Mouse (Mus musculus) limb, embryonic 15.5 days (tissue): Measurements from ENCODE around the gene Tmem121b. TPM values are rescaled to one million over a fixed set of nuclear protein-coding genes. Genes with fewer than 3 reads are reported as not detected.
A peak's percentile ranks its signal among the peaks of the same experiment; 100 is the strongest.

Source experiments
- ATAC-seq: fragments of 200-750 bp; cut with Nextera tagmentation; 2 replicates; pipeline ENCODE4 v1.8.0; 2017; ENCODE audit warnings: low read depth, moderate TSS enrichment; ENCODE audit not compliant: insufficient number of reproducible peaks, low FRiP score, low TSS enrichment
- H3K27ac ChIP-seq: fragments of 300-500 bp; sonication (generic); 2 replicates; pipeline ENCODE4 v1.5.1; 2015; ENCODE audit warnings: moderate library complexity, mild to moderate bottlenecking, inconsistent platforms
- H3K27me3 ChIP-seq: fragments of 300-500 bp; sonication (generic); 2 replicates; pipeline ENCODE4 v1.6.1; 2015; ENCODE audit warnings: inconsistent platforms
- H3K36me3 ChIP-seq: fragments of 300-500 bp; sonication (generic); 2 replicates; pipeline ENCODE4 v1.6.1; 2015; ENCODE audit warnings: inconsistent platforms
- H3K4me1 ChIP-seq: fragments of 300-500 bp; sonication (generic); 2 replicates; pipeline ENCODE4 v1.6.1; 2015; ENCODE audit warnings: inconsistent platforms
- H3K4me2 ChIP-seq: fragments of 300-500 bp; sonication (generic); 2 replicates; pipeline ENCODE4 v1.6.1; 2015; ENCODE audit warnings: mild to moderate bottlenecking, inconsistent platforms
- H3K4me3 ChIP-seq: fragments of 300-500 bp; sonication (generic); 2 replicates; pipeline ENCODE4 v1.5.1; 2015; ENCODE audit warnings: mild to moderate bottlenecking, inconsistent platforms
- H3K9ac ChIP-seq: fragments of 300-500 bp; sonication (generic); 2 replicates; pipeline ENCODE4 v1.6.1; 2015; ENCODE audit warnings: inconsistent platforms
- H3K9me3 ChIP-seq: fragments of 300-500 bp; sonication (generic); 2 replicates; pipeline ENCODE4 v1.6.1; 2016; ENCODE audit warnings: inconsistent platforms
- WGBS: fragments of 180-500 bp; shearing (Covaris S2); methylation state at CpG from one replicate; pipeline ENCODE4 v1.1.7; 2015; 5-methylcytosine and 5-hydroxymethylcytosine counted together
- polyA plus RNA-seq: library from polyadenylated mRNA; unstranded; fragments of >200 nt; fragmentation: Nextera tagmentation; extraction: Ambion mirVana; gene quantifications from 2 replicates; pipeline ENCODE4 v1.2.1, GENCODE M21; 2015

Tmem121b gene
- polyA plus RNA-seq, 1 experiment from 2014 or later, result not detected

DNA sequence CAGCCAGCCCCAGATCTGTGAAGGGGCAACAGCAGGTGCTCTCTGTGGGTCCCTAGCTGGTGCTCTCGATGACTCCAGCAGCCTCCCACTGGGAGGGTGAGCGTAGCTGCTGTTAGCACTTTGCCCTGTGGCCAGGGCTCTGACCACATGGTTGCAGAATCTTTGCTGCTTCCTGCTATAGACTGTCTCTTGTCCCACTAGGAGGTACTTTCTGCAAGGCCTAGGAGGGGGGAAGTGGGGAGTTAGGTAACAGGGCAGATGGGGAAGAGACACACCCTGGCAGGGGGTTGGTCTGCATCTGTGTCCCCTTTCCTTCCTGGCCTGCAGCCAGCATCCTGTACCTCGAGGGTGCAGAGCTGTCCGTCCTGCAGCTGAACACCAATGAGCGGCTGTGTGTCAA, 20.2 kb downstream of the Tmem121b start:
- H3K9ac ChIP-seq, result no peak overlapping the region
- peak; percentile 41 for ATAC-seq
- H3K4me1 ChIP-seq, result peaks cover 9% of the 10 kb centered on the region; the same call in 1 of the 2 replicates
- 41% methylated on average over 5 of the region's 5 CpGs for WGBS
- no peaks in the 10 kb centered on the region for H3K9me3 ChIP-seq
- no peak overlapping the region for H3K4me2 ChIP-seq
- H3K27me3 ChIP-seq, result no peaks in the 10 kb centered on the region
- no peaks in the 10 kb centered on the region for H3K36me3 ChIP-seq
- H3K4me3 ChIP-seq, result no peak overlapping the region
- no peak overlapping the region for H3K27ac ChIP-seq

DNA sequence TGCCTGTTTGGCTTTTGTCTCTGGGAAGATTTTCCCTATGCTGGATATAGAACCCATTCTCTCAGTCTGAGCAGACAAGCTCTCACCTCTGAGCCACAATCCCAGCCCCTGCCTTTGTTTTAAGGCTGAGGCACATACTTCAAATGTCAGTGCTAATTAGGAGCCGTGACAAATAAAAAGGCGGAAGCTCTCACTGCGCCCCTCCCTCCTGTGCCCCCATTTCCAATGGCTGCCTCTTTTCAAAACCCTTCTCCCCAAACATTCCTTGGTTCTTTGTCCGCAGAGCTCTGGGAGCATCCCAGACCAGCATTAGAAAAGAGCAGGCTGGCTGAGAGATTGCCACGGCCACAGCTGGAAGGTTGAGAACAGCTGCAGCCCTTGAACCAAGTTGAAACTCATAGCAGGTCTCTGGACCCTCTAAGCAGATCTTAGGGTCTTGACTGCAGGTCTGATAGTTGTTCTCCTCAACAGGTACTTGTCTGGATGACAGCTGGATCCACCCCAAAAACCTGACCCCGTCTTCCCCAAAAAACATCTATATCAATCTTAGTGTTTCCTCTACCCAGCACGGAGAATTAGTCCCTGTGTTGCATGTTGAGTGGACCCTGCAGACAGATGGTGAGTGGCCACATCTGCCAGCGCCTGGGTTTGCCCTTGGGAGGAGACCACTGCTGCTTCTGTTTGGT, 21.0 kb downstream of the Tmem121b start:
- H3K9me3 ChIP-seq, result no peaks in the 10 kb centered on the region
- no peaks in the 10 kb centered on the region for H3K27me3 ChIP-seq
- H3K4me1 ChIP-seq, result peaks cover 9% of the 10 kb centered on the region; the same call in 1 of the 2 replicates
- no peak overlapping the region for H3K4me3 ChIP-seq
- no peak overlapping the region for H3K4me2 ChIP-seq
- ATAC-seq, result no peak
- no peak overlapping the region for H3K27ac ChIP-seq
- 32% methylated on average over 8 of the region's 8 CpGs for WGBS
- no peak overlapping the region for H3K9ac ChIP-seq
- H3K36me3 ChIP-seq, result no peaks in the 10 kb centered on the region

DNA sequence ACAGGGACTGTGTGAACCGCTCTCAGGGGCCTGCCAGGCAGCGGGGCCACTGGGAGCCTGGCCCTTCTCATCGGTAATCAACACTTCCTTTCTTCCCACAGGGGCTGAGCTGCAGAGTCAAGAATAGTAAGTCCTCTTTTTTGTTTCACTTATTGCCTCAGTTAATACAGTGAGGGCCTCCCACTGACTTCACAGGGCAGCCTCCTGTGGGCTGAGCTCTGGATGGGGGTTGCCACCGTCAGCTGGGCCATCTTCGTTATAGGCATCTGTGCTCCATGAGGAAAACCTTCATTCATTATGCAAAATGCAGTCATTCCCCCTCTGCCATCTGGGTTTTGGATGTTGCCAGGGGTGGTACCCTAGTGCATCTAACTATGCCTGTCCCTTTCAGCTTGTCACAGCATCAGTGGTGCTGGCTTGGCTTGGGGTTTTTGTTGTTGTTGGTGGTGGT, 21.6 kb downstream of the Tmem121b start:
- 16% methylated on average over 5 of the region's 5 CpGs for WGBS
- Histone ChIP-seq H3K9me3 (no peaks in the 10 kb centered on the region), H3K4me2 (no peak overlapping the region), H3K27me3 (no peaks in the 10 kb centered on the region), H3K4me1 (peaks cover 9% of the 10 kb centered on the region; the same call in 1 of the 2 replicates), H3K27ac (no peak overlapping the region), H3K4me3 (no peak overlapping the region), H3K9ac (no peak overlapping the region), H3K36me3 (no peaks in the 10 kb centered on the region)
- ATAC-seq, result no peak

DNA sequence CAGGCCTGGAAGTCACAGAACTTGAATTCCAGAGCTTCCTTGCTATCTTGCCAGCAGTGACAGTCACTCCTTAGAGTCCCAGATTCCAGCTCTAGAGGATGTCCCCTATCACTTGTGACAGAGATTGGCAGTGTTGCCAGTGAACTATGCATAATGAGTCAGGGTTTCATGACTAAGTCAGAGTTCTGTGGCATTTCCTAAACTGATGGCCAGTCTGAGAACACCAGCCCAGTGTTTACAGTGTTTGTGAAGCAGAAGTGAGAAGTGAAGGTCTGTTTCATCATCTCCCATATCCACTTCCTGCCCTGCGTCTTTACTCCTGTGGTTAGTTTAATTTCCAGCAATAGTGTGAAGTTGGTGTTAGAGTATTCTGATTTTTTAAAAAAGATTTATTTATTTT, 22.9 kb downstream of the Tmem121b start:
- Histone ChIP-seq H3K4me2 (no peak overlapping the region), H3K27me3 (no peaks in the 10 kb centered on the region), H3K9me3 (no peaks in the 10 kb centered on the region), H3K4me3 (no peak overlapping the region), H3K4me1 (peaks cover 9% of the 10 kb centered on the region; the same call in 1 of the 2 replicates), H3K9ac (no peak overlapping the region), H3K36me3 (no peaks in the 10 kb centered on the region), H3K27ac (no peak overlapping the region)
- ATAC-seq, result no peak
- WGBS, result 75% methylated on average over 1 of the region's 1 CpGs

DNA sequence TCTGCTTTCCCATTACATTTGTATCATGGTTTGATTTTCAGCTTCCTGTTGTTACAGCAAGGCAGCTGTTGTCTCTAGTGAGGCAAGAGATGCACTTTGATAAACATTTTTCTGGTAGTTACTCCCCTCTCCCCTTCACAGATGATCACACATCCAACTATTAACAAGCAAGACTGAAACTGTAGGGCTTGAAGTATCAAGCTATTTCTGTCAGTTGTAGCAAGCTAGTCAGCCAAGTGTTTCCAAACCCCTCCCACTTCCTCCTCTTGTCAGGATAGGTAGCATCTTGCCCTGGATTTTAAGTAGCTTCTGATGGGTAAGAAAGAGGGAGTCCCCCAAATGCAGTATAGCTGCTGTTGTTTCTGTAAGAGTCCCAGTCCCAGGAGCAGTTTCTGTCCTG, 23.8 kb downstream of the Tmem121b start:
- H3K9ac ChIP-seq, result no peak overlapping the region
- no peak overlapping the region for H3K4me3 ChIP-seq
- peaks cover 9% of the 10 kb centered on the region; the same call in 1 of the 2 replicates for H3K4me1 ChIP-seq
- H3K4me2 ChIP-seq, result no peak overlapping the region
- H3K27ac ChIP-seq, result no peak overlapping the region
- H3K27me3 ChIP-seq, result peaks cover 3% of the 10 kb centered on the region; the same call in 1 of the 2 replicates
- H3K9me3 ChIP-seq, result no peaks in the 10 kb centered on the region
- no peak for ATAC-seq
- H3K36me3 ChIP-seq, result no peaks in the 10 kb centered on the region

DNA sequence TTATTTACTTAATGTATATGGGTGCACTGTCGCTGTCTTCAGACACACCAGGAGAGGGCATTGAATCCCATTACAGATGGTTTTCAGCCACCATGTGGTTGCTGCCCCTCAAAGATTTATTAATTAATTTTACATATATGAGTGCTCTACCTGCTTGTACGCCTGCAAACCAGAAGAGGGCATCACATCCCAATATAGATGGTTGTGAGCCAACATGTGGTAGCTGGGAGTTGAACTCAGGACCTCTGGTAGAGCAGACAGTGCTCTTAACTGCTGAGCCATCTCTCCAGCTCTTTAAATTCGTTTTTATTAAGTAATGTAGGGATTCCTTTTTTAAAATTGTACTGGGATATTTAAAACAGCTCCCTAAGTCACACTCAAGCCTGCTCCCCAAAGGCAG, 24.3 kb downstream of the Tmem121b start:
- peaks cover 7% of the 10 kb centered on the region for H3K27me3 ChIP-seq
- H3K36me3 ChIP-seq, result no peaks in the 10 kb centered on the region
- no peak overlapping the region for H3K4me3 ChIP-seq
- H3K9me3 ChIP-seq, result no peaks in the 10 kb centered on the region
- no peak overlapping the region for H3K9ac ChIP-seq
- 66% methylated on average over 3 of the region's 3 CpGs for WGBS
- no peak overlapping the region for H3K27ac ChIP-seq
- peaks cover 12% of the 10 kb centered on the region; the same call in 1 of the 2 replicates for H3K4me1 ChIP-seq
- no peak for ATAC-seq
- no peak overlapping the region for H3K4me2 ChIP-seq

DNA sequence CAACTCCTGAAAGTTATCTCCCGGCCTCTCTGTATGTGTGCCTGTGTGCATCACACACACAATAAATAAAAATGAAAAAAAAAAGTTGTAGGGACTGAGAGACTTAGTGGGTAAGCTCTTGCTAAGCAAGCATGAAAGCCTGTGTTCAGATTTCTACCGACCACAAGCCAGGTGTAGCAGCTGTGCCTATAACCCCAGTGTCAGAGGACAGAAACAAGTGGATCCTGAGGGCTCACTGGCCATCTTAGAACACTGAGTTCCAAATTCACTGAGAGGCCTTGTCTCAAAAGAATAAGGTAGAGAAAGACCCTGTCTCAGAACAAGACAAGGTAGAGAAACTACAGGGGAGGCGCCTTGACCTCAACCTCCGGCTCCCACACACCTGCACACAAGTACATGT, 25.3 kb downstream of the Tmem121b start:
- no peak overlapping the region for H3K4me3 ChIP-seq
- WGBS, result 89% methylated on average over 4 of the region's 4 CpGs
- peaks cover 18% of the 10 kb centered on the region for H3K4me1 ChIP-seq
- H3K9me3 ChIP-seq, result no peaks in the 10 kb centered on the region
- no peak for ATAC-seq
- H3K36me3 ChIP-seq, result no peaks in the 10 kb centered on the region
- no peak overlapping the region for H3K9ac ChIP-seq
- peaks cover 15% of the 10 kb centered on the region for H3K27me3 ChIP-seq
- H3K4me2 ChIP-seq, result no peak overlapping the region
- H3K27ac ChIP-seq, result no peak overlapping the region

DNA sequence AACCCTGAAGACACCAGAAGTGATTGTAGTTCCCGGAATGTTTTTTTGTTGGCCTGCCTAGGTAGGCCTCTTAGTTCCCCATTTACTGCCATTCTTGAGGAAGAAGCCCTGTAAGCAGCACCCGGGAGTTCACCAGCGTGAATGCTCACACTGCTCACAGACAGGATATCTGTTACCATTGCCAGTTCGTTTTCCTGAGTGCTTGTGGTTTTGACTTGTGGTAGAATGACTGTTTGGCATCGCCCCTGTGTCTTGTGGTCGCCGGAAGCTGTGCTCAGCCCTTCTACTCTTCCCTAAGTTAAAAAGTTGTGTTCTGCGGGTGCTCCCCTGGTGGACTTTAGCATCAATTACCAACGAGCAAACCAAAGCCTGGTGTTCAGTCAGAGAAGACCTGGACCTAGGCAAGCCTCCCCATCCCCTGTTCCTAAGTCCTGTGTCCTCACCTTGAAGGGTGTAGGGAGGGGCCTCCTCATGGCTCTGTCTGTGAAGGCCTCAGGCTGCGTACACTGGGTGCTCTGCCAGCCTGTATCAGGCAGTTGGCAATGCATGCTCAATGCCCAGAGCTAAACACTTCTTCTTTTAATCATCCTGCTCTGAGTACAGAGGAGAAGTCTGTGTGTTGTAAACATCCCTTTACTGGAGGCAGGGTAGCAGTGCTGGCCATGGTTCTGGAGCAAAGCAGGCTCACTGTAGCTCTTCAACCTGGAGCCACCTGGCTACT, 26.8 kb downstream of the Tmem121b start:
- H3K27me3 ChIP-seq, result peaks cover 26% of the 10 kb centered on the region
- no peak overlapping the region for H3K9ac ChIP-seq
- ATAC-seq, result no peak
- peaks cover 17% of the 10 kb centered on the region for H3K4me1 ChIP-seq
- H3K27ac ChIP-seq, result no peak overlapping the region
- H3K4me3 ChIP-seq, result no peak overlapping the region
- no peaks in the 10 kb centered on the region for H3K9me3 ChIP-seq
- H3K4me2 ChIP-seq, result no peak overlapping the region
- no peaks in the 10 kb centered on the region for H3K36me3 ChIP-seq
- 68% methylated on average over 10 of the region's 10 CpGs for WGBS

DNA sequence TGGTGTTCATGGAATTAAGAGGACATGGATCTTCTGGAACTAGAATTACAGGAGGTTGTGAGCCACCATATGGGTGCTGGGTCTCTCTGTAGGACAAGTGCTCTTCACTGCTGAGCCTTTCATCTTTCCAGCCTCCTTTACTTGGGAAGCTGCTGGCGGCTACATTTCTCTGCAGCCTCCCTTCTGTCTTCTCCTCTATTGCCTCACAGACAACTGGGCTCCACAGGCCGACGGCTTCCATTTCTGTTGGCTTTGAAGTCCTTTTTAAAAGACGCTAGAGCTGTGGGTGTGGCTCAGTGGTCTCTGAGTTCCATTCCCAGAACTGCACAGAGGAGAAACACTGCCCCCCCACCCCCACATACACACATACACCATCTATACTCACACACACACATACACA, 28.2 kb downstream of the Tmem121b start:
- no peaks in the 10 kb centered on the region for H3K9me3 ChIP-seq
- H3K9ac ChIP-seq, result no peak overlapping the region
- no peak overlapping the region for H3K4me2 ChIP-seq
- H3K27ac ChIP-seq, result no peak overlapping the region
- WGBS, result 36% methylated on average over 4 of the region's 4 CpGs
- H3K4me3 ChIP-seq, result no peak overlapping the region
- no peak for ATAC-seq
- no peaks in the 10 kb centered on the region for H3K36me3 ChIP-seq
- peaks cover 36% of the 10 kb centered on the region for H3K27me3 ChIP-seq
- peaks cover 17% of the 10 kb centered on the region for H3K4me1 ChIP-seq

DNA sequence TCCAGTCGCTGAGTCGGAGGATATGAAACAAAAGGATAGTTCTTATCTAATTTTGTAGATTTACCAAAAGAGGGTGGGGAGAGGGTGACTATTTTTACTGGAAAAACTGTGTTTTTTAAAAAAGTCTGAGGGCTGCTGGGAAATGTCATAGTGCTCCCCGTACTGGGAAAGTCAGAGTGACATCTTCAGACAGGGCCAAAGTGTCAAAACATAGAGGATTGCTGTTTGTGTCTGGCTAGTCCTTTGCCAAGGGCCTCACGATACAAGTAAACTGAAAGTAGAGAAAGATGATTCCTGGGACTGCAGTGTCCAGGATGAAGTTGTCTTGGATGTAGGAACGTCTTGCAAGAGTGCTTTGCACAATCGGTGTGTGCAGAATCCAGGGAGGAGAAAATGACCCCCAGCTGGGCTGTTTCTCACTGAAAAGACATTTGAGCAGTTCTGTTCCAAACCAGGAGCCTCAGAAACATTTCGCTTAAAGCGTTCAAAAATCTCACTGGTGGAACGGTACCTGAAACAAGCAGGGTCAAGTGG, 29.1 kb downstream of the Tmem121b start:
- Histone ChIP-seq H3K4me1 (peaks cover 17% of the 10 kb centered on the region), H3K4me2 (peak overlapping the region; percentile 70), H3K27me3 (peaks cover 36% of the 10 kb centered on the region), H3K4me3 (peak overlapping the region; percentile 66), H3K27ac (no peak overlapping the region), H3K9me3 (no peaks in the 10 kb centered on the region), H3K9ac (no peak overlapping the region), H3K36me3 (no peaks in the 10 kb centered on the region)
- ATAC-seq, result no peak
- 51% methylated on average over 9 of the region's 9 CpGs for WGBS

DNA sequence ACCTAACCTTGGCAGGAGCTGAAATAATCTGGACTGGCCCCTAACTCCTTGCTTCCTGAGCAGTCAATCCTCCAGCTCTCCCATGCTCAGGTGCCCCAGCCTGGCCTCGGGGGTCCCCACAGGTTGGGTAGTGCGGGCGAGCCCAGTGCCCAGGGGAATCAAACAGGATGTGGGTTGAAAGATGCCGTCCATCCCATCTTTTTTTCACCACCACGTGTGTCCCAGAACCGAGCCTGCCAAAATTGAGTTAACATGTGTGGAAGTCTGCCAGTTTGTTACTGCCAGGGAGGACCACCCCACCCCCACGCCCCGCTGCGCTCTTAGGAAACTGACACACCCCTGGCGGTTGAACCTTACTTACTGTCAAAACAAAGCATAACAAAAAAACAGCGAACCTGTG, 29.7 kb downstream of the Tmem121b start:
- Histone ChIP-seq H3K27ac (no peak overlapping the region), H3K4me3 (peak overlapping the region; percentile 66), H3K27me3 (peaks cover 36% of the 10 kb centered on the region), H3K9ac (peak overlapping the region; percentile 37; the same call in 1 of the 2 replicates), H3K4me1 (peaks cover 17% of the 10 kb centered on the region), H3K4me2 (peak overlapping the region; percentile 70), H3K9me3 (no peaks in the 10 kb centered on the region), H3K36me3 (no peaks in the 10 kb centered on the region)
- 3% methylated on average over 11 of the region's 11 CpGs for WGBS
- ATAC-seq, result no peak
